Mouse (Mus musculus) kidney, postnatal 0 days (tissue): ENCODE measurements around the gene Cdh22. TPM values are rescaled to one million over a fixed set of nuclear protein-coding genes. Genes with fewer than 3 reads are reported as not detected.

Source experiments
- ATAC-seq: fragments of 200-750 bp; cut with Nextera tagmentation; replicated peaks from 2 replicates; pipeline ENCODE4 v1.8.0; 2017; ENCODE audit warnings: low read depth, moderate number of reproducible peaks, moderate TSS enrichment, moderate library complexity; ENCODE audit not compliant: low FRiP score
- DNase-seq: peaks from one replicate; pipeline ENCODE4 v3.0.0-alpha.2; 2016; ENCODE audit warnings: low spot score
- H3K27ac ChIP-seq: fragments of 300-500 bp; sonication (generic); 2 replicates; pipeline ENCODE4 v1.5.1; 2014; ENCODE audit warnings: mild to moderate bottlenecking
- H3K27me3 ChIP-seq: fragments of 300-500 bp; sonication (generic); 2 replicates; pipeline ENCODE4 v1.6.1; 2014; ENCODE audit warnings: low read length, mixed read lengths; ENCODE audit not compliant: insufficient read depth
- H3K36me3 ChIP-seq: fragments of 300-500 bp; sonication (generic); 2 replicates; pipeline ENCODE4 v1.6.1; 2014; ENCODE audit warnings: low read length, mixed read lengths; ENCODE audit not compliant: insufficient read depth
- H3K4me1 ChIP-seq: fragments of 300-500 bp; sonication (generic); replicated peaks from 2 replicates; pipeline ENCODE4 v1.6.1; 2014; ENCODE audit warnings: antibody characterized with exemption, low read length, mixed read lengths; ENCODE audit not compliant: insufficient read depth
- H3K4me2 ChIP-seq: fragments of 300-500 bp; sonication (generic); 2 replicates; pipeline ENCODE4 v1.6.1; 2014; ENCODE audit warnings: mild to moderate bottlenecking, low read length, moderate library complexity, mixed read lengths
- H3K4me3 ChIP-seq: fragments of 300-500 bp; sonication (generic); replicated peaks from 2 replicates; pipeline ENCODE4 v1.5.1; 2014; ENCODE audit warnings: low read depth, low read length
- H3K9ac ChIP-seq: fragments of 300-500 bp; sonication (generic); 2 replicates; pipeline ENCODE4 v1.6.1; 2014; ENCODE audit warnings: low read depth, low read length
- H3K9me3 ChIP-seq: fragments of 300-500 bp; sonication (generic); replicated peaks from 2 replicates; pipeline ENCODE4 v1.6.1; 2016; ENCODE audit warnings: low read length, inconsistent platforms, mixed read lengths
- CTCF ChIP-seq: IDR thresholded peaks from 2 replicates; pipeline ENCODE4 v1.5.1; 2016; ENCODE audit warnings: antibody characterized with exemption, low read depth, mild to moderate bottlenecking, moderate library complexity
- WGBS: fragments of 180-500 bp; shearing (Covaris S2); extraction: QIAGEN DNeasy Blood & Tissue Kit; methylation state at CpG from one replicate; pipeline ENCODE4 v1.1.7; 2014; 5-methylcytosine and 5-hydroxymethylcytosine counted together
- polyA plus RNA-seq: library from polyadenylated mRNA; unstranded; fragments of >200 nt; fragmentation: Nextera tagmentation; extraction: Ambion mirVana; gene quantifications from 2 replicates; pipeline ENCODE4 v1.2.1, GENCODE M21; 2015

Gene Cdh22
- polyA plus RNA-seq, 1 experiment from 2014 or later = 1.6 TPM

- ATAC-seq (no peak), DNase-seq (no peak)
- no peak overlapping the region for H3K9ac ChIP-seq
- 67% methylated on average over 8 of the region's 8 CpGs for WGBS
- H3K27me3 ChIP-seq = peaks cover 28% of the 10 kb centered on the region
- H3K4me1 ChIP-seq = no peaks in the 10 kb centered on the region
- no peak overlapping the region for H3K4me3 ChIP-seq
- no peaks in the 10 kb centered on the region for H3K36me3 ChIP-seq
- TF ChIP-seq CTCF = no peak
- no peak overlapping the region for H3K4me2 ChIP-seq
- no peak overlapping the region for H3K27ac ChIP-seq
- no peaks in the 10 kb centered on the region for H3K9me3 ChIP-seq
Observed at GRCm38 (mm10) chr2:165078045-165078444, 156.6 kb downstream of the Cdh22 start.

DNA sequence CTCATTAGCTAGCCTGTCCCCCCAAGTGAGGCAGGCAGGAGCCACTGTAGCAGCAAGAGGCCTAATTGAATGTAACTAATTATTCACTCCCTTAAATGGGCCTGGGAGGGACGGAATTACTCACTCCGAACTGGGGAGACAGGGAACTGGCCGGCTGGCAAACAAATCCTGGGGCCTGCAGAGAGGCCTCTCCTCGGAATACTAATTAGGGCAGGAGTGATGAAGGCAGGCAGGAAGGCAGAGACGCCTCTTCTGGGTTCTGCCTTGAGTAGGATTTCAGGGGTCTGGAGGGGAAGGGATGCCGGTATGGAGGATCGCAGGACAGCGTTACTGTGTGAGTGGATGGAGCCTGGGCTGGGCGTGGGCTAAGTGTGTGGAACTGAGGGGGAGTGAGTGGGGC, 157.6 kb downstream of the Cdh22 start:
- no peaks in the 10 kb centered on the region for H3K9me3 ChIP-seq
- no peak overlapping the region for H3K27ac ChIP-seq
- no peak overlapping the region for H3K4me3 ChIP-seq
- no peaks in the 10 kb centered on the region for H3K4me1 ChIP-seq
- peaks cover 28% of the 10 kb centered on the region for H3K27me3 ChIP-seq
- WGBS = 9% methylated on average over 9 of the region's 9 CpGs
- no peak overlapping the region for H3K9ac ChIP-seq
- no peak for TF ChIP-seq CTCF
- no peaks in the 10 kb centered on the region for H3K36me3 ChIP-seq
- DNase-seq (no peak), ATAC-seq (no peak)
- H3K4me2 ChIP-seq = no peak overlapping the region

DNA sequence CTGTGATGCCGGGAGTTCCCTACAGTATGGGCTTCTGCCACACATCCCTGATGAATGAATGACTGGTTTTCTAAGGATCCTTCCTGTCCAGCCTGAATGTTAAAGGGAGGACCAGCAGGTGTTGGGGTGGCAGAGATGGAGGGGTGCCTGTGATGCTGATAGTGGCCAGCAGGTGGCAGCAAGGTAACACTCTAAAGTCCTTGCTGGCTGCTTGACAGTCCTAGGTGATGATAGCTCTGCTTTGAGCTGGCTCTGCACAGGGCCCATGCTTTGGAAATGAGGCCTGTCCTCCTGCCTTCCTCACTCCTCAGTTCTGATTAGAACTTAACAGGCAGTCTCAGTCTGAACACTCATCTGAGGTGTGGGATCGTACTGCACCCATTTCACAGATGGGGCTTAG, 159.7 kb downstream of the Cdh22 start:
- Histone ChIP-seq H3K9me3 (no peaks in the 10 kb centered on the region), H3K27me3 (peaks cover 22% of the 10 kb centered on the region), H3K36me3 (no peaks in the 10 kb centered on the region), H3K4me3 (no peak overlapping the region), H3K4me1 (no peaks in the 10 kb centered on the region), H3K9ac (no peak overlapping the region), H3K27ac (no peak overlapping the region), H3K4me2 (no peak overlapping the region)
- DNase-seq = peak; percentile 87
- WGBS = 34% methylated on average over 2 of the region's 2 CpGs
- TF ChIP-seq CTCF = peak; percentile 97
- 0 out of 2 replicates have a peak, but pooled peaks have one; percentile 29 for ATAC-seq

- no peak for DNase-seq
- Histone ChIP-seq H3K9me3 (no peaks in the 10 kb centered on the region), H3K9ac (no peak overlapping the region), H3K36me3 (no peaks in the 10 kb centered on the region), H3K27me3 (peaks cover 22% of the 10 kb centered on the region), H3K27ac (no peak overlapping the region), H3K4me1 (no peaks in the 10 kb centered on the region), H3K4me2 (no peak overlapping the region), H3K4me3 (no peak overlapping the region)
- ATAC-seq = no peak
- no peak for TF ChIP-seq CTCF
- WGBS = 44% methylated on average over 11 of the region's 11 CpGs
Observed at GRCm38 (mm10) chr2:165074081-165074884, 160.4 kb downstream of the Cdh22 start.

GRCm38 (mm10) chr2:165073381-165073781, 161.3 kb downstream of the Cdh22 start:
- Histone ChIP-seq H3K27me3 (peaks cover 22% of the 10 kb centered on the region), H3K9ac (no peak overlapping the region), H3K4me3 (no peak overlapping the region), H3K4me1 (no peaks in the 10 kb centered on the region), H3K4me2 (no peak overlapping the region), H3K9me3 (no peaks in the 10 kb centered on the region), H3K27ac (no peak overlapping the region), H3K36me3 (no peaks in the 10 kb centered on the region)
- WGBS = 15% methylated on average over 9 of the region's 9 CpGs
- no peak for ATAC-seq
- DNase-seq = no peak
- TF ChIP-seq CTCF = no peak

DNA sequence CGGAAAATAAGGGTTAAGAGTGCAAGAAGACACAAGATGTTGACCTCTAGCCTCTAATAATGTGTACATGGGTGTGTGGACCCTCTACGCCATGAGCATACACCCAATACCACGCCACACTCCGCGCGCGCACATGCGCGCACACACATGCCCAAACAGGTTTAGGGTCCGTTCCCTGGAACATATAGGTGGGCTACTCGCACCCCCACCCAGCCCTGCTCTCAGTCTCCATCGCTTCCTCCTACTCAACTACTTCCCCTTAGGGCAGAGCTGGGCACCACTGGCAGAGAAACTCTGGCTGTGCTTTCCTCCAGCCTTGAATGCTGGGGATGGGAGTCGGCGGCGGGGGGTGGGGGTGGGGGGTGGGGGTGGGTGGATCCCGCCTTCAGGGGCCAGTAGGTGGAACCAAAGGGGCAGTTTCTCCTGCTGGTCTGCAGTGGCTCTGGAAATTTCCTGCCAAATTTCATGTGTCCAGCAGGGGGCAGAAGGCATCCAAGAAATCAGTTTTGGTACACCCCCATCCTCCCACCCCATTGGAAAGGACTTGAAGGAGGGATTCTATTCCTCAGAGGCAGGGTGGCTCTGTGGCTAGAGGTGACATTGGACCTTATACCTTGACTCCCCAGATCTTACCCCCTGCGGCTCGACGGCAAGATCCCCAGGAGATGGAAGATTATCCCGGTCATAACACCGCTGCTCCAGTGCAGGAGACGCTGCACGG, 164.4 kb downstream of the Cdh22 start:
- H3K4me2 ChIP-seq = no peak overlapping the region

More for the DNA sequence above, 164.4 kb downstream of the Cdh22 start:
- Histone ChIP-seq H3K4me1 (no peaks in the 10 kb centered on the region), H3K9ac (no peak overlapping the region), H3K27me3 (peaks cover 7% of the 10 kb centered on the region), H3K27ac (no peak overlapping the region), H3K4me3 (no peak overlapping the region), H3K36me3 (no peaks in the 10 kb centered on the region), H3K9me3 (no peaks in the 10 kb centered on the region)
- peak; percentile 78 for DNase-seq
- 0 out of 2 replicates have a peak, but pooled peaks have one; percentile 25 for ATAC-seq
- 18% methylated on average over 23 of the region's 23 CpGs for WGBS
- peak; percentile 78 for TF ChIP-seq CTCF
